Comparison of ENCODE assay signal across 8 mouse cellular contexts in genomic region chr10:91228924-91229517, GRCm38 (mm10). TPM values are rescaled to one million over a fixed set of nuclear protein-coding genes. Genes with fewer than 3 reads are reported as not detected.
DNase-seq lines count a peak whose midpoint lies in the region; ATAC-seq lines count a peak whose summit lies in the region.
"Had no signal": no experiment of that assay in that cellular context is flagged by ENCODE, and none has a peak within 500 bp of the region (broad histone marks: within the 10 kb centered on the region; RNA-seq: fewer than 3 reads in every experiment).

No protein-coding gene starts in this region.

- 0 out of 2 replicates have a peak overlapping the region, but pooled peaks have one; percentile 0 for H3K27ac ChIP-seq in liver, embryonic 12.5 days
- peak overlapping the region; percentile 80 for H3K27ac ChIP-seq in forebrain, embryonic 12.5 days
- H3K27ac ChIP-seq in intestine, embryonic 14.5 days (ENCODE audit: low read depth) = peak overlapping the region; percentile 78
- peak overlapping the region; percentile 83 for H3K27ac ChIP-seq in neural tube, embryonic 15.5 days (replicated peaks)

- no peak for DNase-seq in liver
- no peak for DNase-seq in intestine, embryonic 14.5 days (ENCODE audit: low spot score)
- DNase-seq in layer of hippocampus, adult 9-10 months (ENCODE audit: low spot score) = no peak
- DNase-seq: gastrocnemius, postnatal 36 days had no signal

- ATAC-seq in liver, embryonic 12.5 days = no peak
- ATAC-seq in forebrain, embryonic 12.5 days (ENCODE audit: low FRiP score) = peak; percentile 53
- no peak for ATAC-seq in intestine, embryonic 14.5 days (replicated peaks; ENCODE audit: low FRiP score, low TSS enrichment, low read depth)
- ATAC-seq in neural tube, embryonic 15.5 days (ENCODE audit: low FRiP score) = peak; percentile 48; the same call in 1 of the 2 replicates
- ATAC-seq in activated CD4-positive, CD25-positive, alpha-beta regulatory T cell, adult 4 months = no peak

- no peaks in the 10 kb centered on the region for H3K4me1 ChIP-seq in liver, embryonic 12.5 days
- peaks cover 20% of the 10 kb centered on the region for H3K4me1 ChIP-seq in forebrain, embryonic 12.5 days
- H3K4me1 ChIP-seq in intestine, embryonic 14.5 days (replicated peaks; ENCODE audit: control insufficient read depth, insufficient read depth, low read length) = peaks cover 12% of the 10 kb centered on the region
- peaks cover 26% of the 10 kb centered on the region for H3K4me1 ChIP-seq in neural tube, embryonic 15.5 days

- no peak overlapping the region for H3K9ac ChIP-seq in liver, embryonic 12.5 days
- 0 out of 2 replicates have a peak overlapping the region, but pooled peaks have one; percentile 12 for H3K9ac ChIP-seq in forebrain, embryonic 12.5 days
- 0 out of 2 replicates have a peak overlapping the region, but pooled peaks have one; percentile 5 for H3K9ac ChIP-seq in intestine, embryonic 14.5 days (ENCODE audit: low read length)
- no peak overlapping the region for H3K9ac ChIP-seq in neural tube, embryonic 15.5 days (replicated peaks)

- H3K4me2 ChIP-seq in liver, embryonic 12.5 days = no peak overlapping the region
- peak overlapping the region; percentile 42 for H3K4me2 ChIP-seq in forebrain, embryonic 12.5 days
- peak overlapping the region; percentile 40 for H3K4me2 ChIP-seq in intestine, embryonic 14.5 days (ENCODE audit: low read length)
- peak overlapping the region; percentile 50 for H3K4me2 ChIP-seq in neural tube, embryonic 15.5 days

- H3K4me3 ChIP-seq in liver, embryonic 12.5 days = no peak overlapping the region
- H3K4me3 ChIP-seq in forebrain, embryonic 12.5 days (replicated peaks) = peak overlapping the region; percentile 21; the same call in 1 of the 2 replicates
- H3K4me3 ChIP-seq in intestine, embryonic 14.5 days (ENCODE audit: low read depth, low read length) = no peak overlapping the region
- H3K4me3 ChIP-seq in neural tube, embryonic 15.5 days (replicated peaks) = peak overlapping the region; percentile 17

- H3K27me3 ChIP-seq in liver, embryonic 12.5 days (replicated peaks) = no peaks in the 10 kb centered on the region
- no peaks in the 10 kb centered on the region for H3K27me3 ChIP-seq in forebrain, embryonic 12.5 days
- no peaks in the 10 kb centered on the region for H3K27me3 ChIP-seq in intestine, embryonic 14.5 days (replicated peaks; ENCODE audit: control insufficient read depth, insufficient read depth, low read length)
- no peaks in the 10 kb centered on the region for H3K27me3 ChIP-seq in neural tube, embryonic 15.5 days (replicated peaks)

- H3K36me3 ChIP-seq in liver, embryonic 12.5 days = no peaks in the 10 kb centered on the region
- H3K36me3 ChIP-seq in forebrain, embryonic 12.5 days (replicated peaks) = no peaks in the 10 kb centered on the region
- no peaks in the 10 kb centered on the region for H3K36me3 ChIP-seq in intestine, embryonic 14.5 days (ENCODE audit: control insufficient read depth, insufficient read depth, low read length)
- H3K36me3 ChIP-seq in neural tube, embryonic 15.5 days = no peaks in the 10 kb centered on the region

- H3K9me3 ChIP-seq in liver, embryonic 12.5 days (replicated peaks) = no peaks in the 10 kb centered on the region
- no peaks in the 10 kb centered on the region for H3K9me3 ChIP-seq in forebrain, embryonic 12.5 days
- no peaks in the 10 kb centered on the region for H3K9me3 ChIP-seq in intestine, embryonic 14.5 days (ENCODE audit: control insufficient read depth, low read length)
- no peaks in the 10 kb centered on the region for H3K9me3 ChIP-seq in neural tube, embryonic 15.5 days (replicated peaks)

- 66% methylated on average over 6 of the region's 6 CpGs for WGBS in liver, embryonic 12.5 days (ENCODE audit: insufficient replicate concordance)
- WGBS in forebrain, embryonic 12.5 days = 61% methylated on average over 6 of the region's 6 CpGs
- WGBS in intestine, embryonic 14.5 days = 45% methylated on average over 6 of the region's 6 CpGs
- WGBS in neural tube, embryonic 15.5 days = 44% methylated on average over 6 of the region's 6 CpGs

RNA-seq across cellular contexts. Expression of gene Tmpo, which starts 47.9 kb away (rescaled TPM):
- polyA plus RNA-seq in liver, embryonic 12.5 days (2016; fragmentation: Nextera tagmentation; extraction: Ambion mirVana) = 215 and 229 TPM in 2 replicates
- polyA plus RNA-seq in forebrain, embryonic 12.5 days (2016; fragmentation: Nextera tagmentation; extraction: Ambion mirVana) = 426 and 438 TPM in 2 replicates
- polyA plus RNA-seq in intestine, embryonic 14.5 days (2014; fragmentation: Nextera tagmentation; extraction: Ambion mirVana) = 219 TPM in 2 replicates
- polyA plus RNA-seq in neural tube, embryonic 15.5 days (2015; fragmentation: Nextera tagmentation; extraction: Ambion mirVana) = 80.0 and 105 TPM in 2 replicates
- polyA plus RNA-seq in activated CD4-positive, CD25-positive, alpha-beta regulatory T cell, adult 4 months (2017; shearing (Covaris generic)) = 10 to 100 TPM; 51.5 to 69.5 TPM

Comparison
In these comparisons a context has a peak if more than half of its experiments do, and no peak if none do; other contexts are left out.
1. ATAC-seq: peak in forebrain, embryonic 12.5 days (single experiment) and neural tube, embryonic 15.5 days (single experiment); none in liver, embryonic 12.5 days (single experiment), intestine, embryonic 14.5 days (single experiment) and activated CD4-positive, CD25-positive, alpha-beta regulatory T cell, adult 4 months (single experiment).
2. H3K27ac ChIP-seq: peak in every context shown above with its lines; median percentile 83 in neural tube, embryonic 15.5 days; 80 in forebrain, embryonic 12.5 days; 78 in intestine, embryonic 14.5 days; 0 in liver, embryonic 12.5 days.
3. H3K4me3 ChIP-seq: peak in forebrain, embryonic 12.5 days (single experiment) and neural tube, embryonic 15.5 days (single experiment); none in liver, embryonic 12.5 days (single experiment) and intestine, embryonic 14.5 days (single experiment).
4. H3K9ac ChIP-seq: peak in forebrain, embryonic 12.5 days (single experiment) and intestine, embryonic 14.5 days (single experiment); none in liver, embryonic 12.5 days (single experiment) and neural tube, embryonic 15.5 days (single experiment).